Mouse (Mus musculus) adrenal gland, postnatal 0 days (tissue): ENCODE results near the gene Snx9. TPM values are rescaled to one million over a fixed set of nuclear protein-coding genes. Genes with fewer than 3 reads are reported as not detected.

ENCODE experiments used
- polyA plus RNA-seq: library from polyadenylated mRNA; unstranded; fragments of >200 nt; fragmentation: Nextera tagmentation; extraction: Ambion mirVana; gene quantifications from 2 replicates; pipeline ENCODE4 v1.2.1, GENCODE M21; 2015

Snx9 gene
- polyA plus RNA-seq: 21.1 and 30.7 TPM in 2 replicates

GRCm38 (mm10) chr17:5841128-5841942 lies at the start of gene Snx9:
TSS of gene Snx9 (plus strand) at chr17:5841329.

DNA sequence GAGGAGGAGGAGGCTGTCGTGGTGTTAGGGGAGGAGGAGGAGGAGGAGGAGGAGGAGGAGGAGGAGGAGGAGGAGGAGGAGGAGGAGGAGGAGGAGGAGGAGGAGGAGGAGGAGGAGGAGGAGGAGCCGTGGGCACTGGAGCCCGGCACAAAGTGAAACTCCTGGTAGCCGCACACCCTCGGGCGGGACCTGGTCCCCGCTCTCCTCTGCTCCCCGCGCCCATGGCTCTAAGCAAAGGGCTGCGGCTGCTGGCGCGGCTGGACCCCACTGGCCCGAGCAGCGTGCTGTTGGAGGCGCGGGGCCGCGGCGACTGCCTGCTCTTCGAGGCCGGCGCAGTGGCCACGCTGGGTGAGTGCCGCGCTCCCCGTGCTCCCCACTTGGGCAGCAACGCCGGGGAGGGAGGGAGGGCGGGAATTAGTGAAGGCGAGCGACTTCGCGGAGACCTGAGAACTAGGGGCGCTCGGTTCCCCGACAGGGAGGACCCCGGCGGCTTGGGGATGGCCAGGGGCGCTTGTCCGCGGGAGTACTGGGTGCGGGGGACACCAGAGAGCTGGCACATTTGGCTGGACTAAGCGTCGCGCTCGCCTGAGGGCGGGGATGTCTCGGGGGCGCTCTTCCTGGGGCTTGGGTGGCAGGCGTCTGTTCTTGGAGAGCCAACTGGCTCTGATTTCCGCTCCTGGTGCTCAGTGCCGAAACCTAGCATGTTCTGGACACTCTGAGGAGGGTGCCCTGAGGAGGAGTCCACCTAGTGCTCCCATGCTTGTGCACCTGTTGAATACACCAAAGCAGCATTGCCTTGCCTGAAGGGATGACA lies 100.3 kb downstream of the Snx9 start, which contains the start of gene Synj2:
Gene Synj2 (plus strand): TSS at position 51 of the 814 bp plus-strand sequence.

Other genes with a start within 250 kb of the Snx9 start
- 2.2 and 2.4 TPM in 2 replicates for gene Synj2, start 100.0 kb downstream of the Snx9 start, polyA plus RNA-seq
- gene Serac1, start 238.4 kb downstream of the Snx9 start, polyA plus RNA-seq: 2.4 and 2.5 TPM in 2 replicates
- gene Gtf2h5, start 238.5 kb downstream of the Snx9 start, polyA plus RNA-seq: 201 and 234 TPM in 2 replicates